Mouse (Mus musculus): ENCODE data around the gene 2900026A02Rik. TPM values are rescaled to one million over a fixed set of nuclear protein-coding genes. Genes with fewer than 3 reads are reported as not detected.

Gene 2900026A02Rik
- polyA plus RNA-seq, 1 experiment: 16.6 TPM

DNA sequence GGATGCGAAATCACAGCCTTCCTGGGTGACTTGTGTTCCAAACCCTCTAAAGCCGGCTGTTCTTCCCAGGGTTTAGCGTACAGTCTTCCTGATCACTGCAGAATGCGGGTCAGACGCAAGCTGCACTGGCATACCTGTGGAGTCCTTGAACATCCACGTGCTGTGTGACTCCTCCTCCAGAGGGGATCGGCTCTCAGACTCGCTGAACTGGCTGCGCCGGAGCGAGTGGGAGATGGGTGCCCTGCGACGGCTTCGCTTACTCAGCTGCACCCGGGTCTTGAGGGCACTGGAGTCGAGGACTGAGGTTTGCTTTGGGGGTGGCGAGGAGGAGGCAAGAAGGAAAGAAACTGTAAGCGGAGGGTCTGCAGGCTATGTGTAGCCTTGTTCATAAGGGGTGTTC, 125.6 kb downstream of the 2900026A02Rik start:
- no peak overlapping the region for H3K4me3 ChIP-seq
- no peaks in the 10 kb centered on the region for H3K36me3 ChIP-seq (ENCODE audit: control insufficient read depth, insufficient read depth)

GRCm38 (mm10) chr5:113092406-113092805, 128.6 kb downstream of the 2900026A02Rik start:
- Histone ChIP-seq H3ac (ENCODE audit: control insufficient read depth, insufficient read length) (no peak overlapping the region), H3K27me3 (ENCODE audit: control insufficient read depth, insufficient read depth, insufficient read length) (no peaks in the 10 kb centered on the region), H3K79me2 (ENCODE audit: control insufficient read depth, insufficient read depth) (no peaks in the 10 kb centered on the region), H3K4me3 (no peak overlapping the region), H3K36me3 (ENCODE audit: control insufficient read depth, insufficient read depth) (peaks cover 3% of the 10 kb centered on the region), H3K4me2 (ENCODE audit: low read depth) (no peak overlapping the region)
- TF ChIP-seq E2F4 (IDR thresholded peaks at IDR 0.05; ENCODE audit: insufficient read depth) (no peak), MAX (IDR thresholded peaks at IDR 0.05; ENCODE audit: low read depth) (no peak), REST (IDR thresholded peaks at IDR 0.05; ENCODE audit: insufficient read depth, insufficient read length) (no peak), TCF3 (IDR thresholded peaks at IDR 0.05; ENCODE audit: insufficient read length, low read depth) (no peak), CEBPB (IDR thresholded peaks at IDR 0.05; ENCODE audit: insufficient read depth, poor library complexity, severe bottlenecking) (no peak), MYOD1 (IDR thresholded peaks at IDR 0.05; ENCODE audit: control insufficient read depth in 1 of 3, insufficient read length in 2 of 3, low read depth in 2 of 3) (no peak), POLR2AphosphoS2 (IDR thresholded peaks at IDR 0.05; ENCODE audit: insufficient read length, low read depth) (no peak), USF1 (IDR thresholded peaks at IDR 0.05; ENCODE audit: low read depth) (no peak), SRF (IDR thresholded peaks at IDR 0.05; ENCODE audit: control insufficient read depth, insufficient read length, low read depth) (no peak)

More for the DNA sequence above, 125.6 kb downstream of the 2900026A02Rik start:
- Histone ChIP-seq H3K4me2 (ENCODE audit: low read depth) (no peak overlapping the region), H3K79me2 (ENCODE audit: control insufficient read depth, insufficient read depth) (no peaks in the 10 kb centered on the region), H3K27me3 (ENCODE audit: control insufficient read depth, insufficient read depth, insufficient read length) (no peaks in the 10 kb centered on the region), H3ac (ENCODE audit: control insufficient read depth, insufficient read length) (no peak overlapping the region)
- no peak for TF ChIP-seq MYOG (IDR thresholded peaks at IDR 0.05; ENCODE audit: control insufficient read depth in 1 of 3, insufficient read depth in 1 of 3, insufficient read length in 2 of 3, low read depth in 2 of 3)
- TF ChIP-seq E2F4 (IDR thresholded peaks at IDR 0.05; ENCODE audit: insufficient read depth): no peak
- TF ChIP-seq POLR2A (IDR thresholded peaks at IDR 0.05; ENCODE audit: insufficient read length, low read depth): no peak
- no peak for TF ChIP-seq CEBPB (IDR thresholded peaks at IDR 0.05; ENCODE audit: insufficient read depth, poor library complexity, severe bottlenecking)
- no peak for TF ChIP-seq MAX (IDR thresholded peaks at IDR 0.05; ENCODE audit: low read depth)
- no peak for TF ChIP-seq TCF3 (IDR thresholded peaks at IDR 0.05; ENCODE audit: insufficient read length, low read depth)
- no peak for TF ChIP-seq TCF12 (IDR thresholded peaks at IDR 0.05; ENCODE audit: insufficient read depth, poor library complexity, severe bottlenecking)
- TF ChIP-seq POLR2AphosphoS2 (IDR thresholded peaks at IDR 0.05; ENCODE audit: insufficient read length, low read depth): no peak
- TF ChIP-seq SRF (IDR thresholded peaks at IDR 0.05; ENCODE audit: control insufficient read depth, insufficient read length, low read depth): no peak
- TF ChIP-seq USF1 (IDR thresholded peaks at IDR 0.05; ENCODE audit: low read depth): no peak
- TF ChIP-seq MYOD1 (IDR thresholded peaks at IDR 0.05; ENCODE audit: control insufficient read depth in 1 of 3, insufficient read length in 2 of 3, low read depth in 2 of 3): no peak
- no peak for TF ChIP-seq REST (IDR thresholded peaks at IDR 0.05; ENCODE audit: insufficient read depth, insufficient read length)

GRCm38 (mm10) chr5:113091162-113091561, 129.9 kb downstream of the 2900026A02Rik start:
- Histone ChIP-seq H3ac (ENCODE audit: control insufficient read depth, insufficient read length) (no peak overlapping the region), H3K36me3 (ENCODE audit: control insufficient read depth, insufficient read depth) (peaks cover 3% of the 10 kb centered on the region)
- TF ChIP-seq TCF12 (IDR thresholded peaks at IDR 0.05; ENCODE audit: insufficient read depth, poor library complexity, severe bottlenecking): no peak
- TF ChIP-seq POLR2A (IDR thresholded peaks at IDR 0.05; ENCODE audit: insufficient read length, low read depth): no peak
- no peak for TF ChIP-seq MYOD1 (IDR thresholded peaks at IDR 0.05; ENCODE audit: control insufficient read depth in 1 of 3, insufficient read length in 2 of 3, low read depth in 2 of 3)
- TF ChIP-seq E2F4 (IDR thresholded peaks at IDR 0.05; ENCODE audit: insufficient read depth): no peak
- TF ChIP-seq REST (IDR thresholded peaks at IDR 0.05; ENCODE audit: insufficient read depth, insufficient read length): no peak
- no peak for TF ChIP-seq SRF (IDR thresholded peaks at IDR 0.05; ENCODE audit: control insufficient read depth, insufficient read length, low read depth)
- no peak for TF ChIP-seq CEBPB (IDR thresholded peaks at IDR 0.05; ENCODE audit: insufficient read depth, poor library complexity, severe bottlenecking)
- TF ChIP-seq MYOG (IDR thresholded peaks at IDR 0.05; ENCODE audit: control insufficient read depth in 1 of 3, insufficient read depth in 1 of 3, insufficient read length in 2 of 3, low read depth in 2 of 3): no peak
- TF ChIP-seq MAX (IDR thresholded peaks at IDR 0.05; ENCODE audit: low read depth): no peak
- TF ChIP-seq TCF3 (IDR thresholded peaks at IDR 0.05; ENCODE audit: insufficient read length, low read depth): no peak
- TF ChIP-seq POLR2AphosphoS2 (IDR thresholded peaks at IDR 0.05; ENCODE audit: insufficient read length, low read depth): no peak
- TF ChIP-seq USF1 (IDR thresholded peaks at IDR 0.05; ENCODE audit: low read depth): no peak

DNA sequence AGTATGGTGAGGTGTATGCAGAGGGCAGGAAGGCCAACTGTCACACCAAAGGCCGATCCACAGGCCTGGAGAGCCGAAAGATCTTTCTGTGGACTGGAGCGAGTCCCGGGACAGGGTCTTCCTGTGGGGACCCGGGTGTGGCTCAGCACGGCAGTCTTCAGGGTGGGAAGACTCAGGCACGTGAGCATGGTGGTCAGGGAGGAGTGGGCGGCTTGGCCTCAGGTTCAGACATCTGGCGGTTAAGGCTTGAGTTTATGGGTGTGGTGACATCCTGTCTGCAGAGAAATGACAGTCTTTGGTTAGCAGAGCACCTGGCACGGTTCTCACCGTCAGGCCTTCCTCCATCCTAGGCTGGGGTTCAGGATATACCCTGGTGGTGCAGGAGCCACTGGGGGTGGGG, 130.3 kb downstream of the 2900026A02Rik start:
- Histone ChIP-seq H3K27me3 (ENCODE audit: control insufficient read depth, insufficient read depth, insufficient read length) (no peaks in the 10 kb centered on the region), H3K79me2 (ENCODE audit: control insufficient read depth, insufficient read depth) (no peaks in the 10 kb centered on the region), H3ac (ENCODE audit: control insufficient read depth, insufficient read length) (no peak overlapping the region), H3K36me3 (ENCODE audit: control insufficient read depth, insufficient read depth) (peaks cover 3% of the 10 kb centered on the region), H3K4me2 (ENCODE audit: low read depth) (no peak overlapping the region), H3K4me3 (no peak overlapping the region)
- TF ChIP-seq E2F4 (IDR thresholded peaks at IDR 0.05; ENCODE audit: insufficient read depth) (no peak), POLR2AphosphoS2 (IDR thresholded peaks at IDR 0.05; ENCODE audit: insufficient read length, low read depth) (no peak), POLR2A (IDR thresholded peaks at IDR 0.05; ENCODE audit: insufficient read length, low read depth) (no peak), SRF (IDR thresholded peaks at IDR 0.05; ENCODE audit: control insufficient read depth, insufficient read length, low read depth) (no peak), REST (IDR thresholded peaks at IDR 0.05; ENCODE audit: insufficient read depth, insufficient read length) (no peak), CEBPB (IDR thresholded peaks at IDR 0.05; ENCODE audit: insufficient read depth, poor library complexity, severe bottlenecking) (no peak), MYOG (IDR thresholded peaks at IDR 0.05; ENCODE audit: control insufficient read depth in 1 of 3, insufficient read depth in 1 of 3, insufficient read length in 2 of 3, low read depth in 2 of 3) (no peak), TCF3 (IDR thresholded peaks at IDR 0.05; ENCODE audit: insufficient read length, low read depth) (no peak), TCF12 (IDR thresholded peaks at IDR 0.05; ENCODE audit: insufficient read depth, poor library complexity, severe bottlenecking) (no peak), MYOD1 (IDR thresholded peaks at IDR 0.05; ENCODE audit: control insufficient read depth in 1 of 3, insufficient read length in 2 of 3, low read depth in 2 of 3) (no peak), USF1 (IDR thresholded peaks at IDR 0.05; ENCODE audit: low read depth) (no peak), MAX (IDR thresholded peaks at IDR 0.05; ENCODE audit: low read depth) (no peak)

More at GRCm38 (mm10) chr5:113091162-113091561, 129.9 kb downstream of the 2900026A02Rik start:
- Histone ChIP-seq H3K79me2 (ENCODE audit: control insufficient read depth, insufficient read depth) (no peaks in the 10 kb centered on the region), H3K4me2 (ENCODE audit: low read depth) (no peak overlapping the region), H3K27me3 (ENCODE audit: control insufficient read depth, insufficient read depth, insufficient read length) (no peaks in the 10 kb centered on the region), H3K4me3 (no peak overlapping the region)

Measured in myocyte (in vitro differentiated cells).